Mouse (Mus musculus): ENCODE measurements around the gene Osbpl7.

GRCm38 (mm10) chr11:97074235-97074634, 23.8 kb downstream of the Osbpl7 start:
- no peak for TF ChIP-seq E2F4 (IDR thresholded peaks at IDR 0.05; ENCODE audit: insufficient read depth)
- TF ChIP-seq POLR2A (IDR thresholded peaks at IDR 0.05; ENCODE audit: insufficient read length, low read depth): no peak
- TF ChIP-seq TCF12 (IDR thresholded peaks at IDR 0.05; ENCODE audit: insufficient read depth, poor library complexity, severe bottlenecking): no peak
- no peak for TF ChIP-seq CEBPB (IDR thresholded peaks at IDR 0.05; ENCODE audit: insufficient read depth, poor library complexity, severe bottlenecking)
- TF ChIP-seq MYOD1 (IDR thresholded peaks at IDR 0.05; ENCODE audit: control insufficient read depth in 1 of 3, insufficient read length in 2 of 3, low read depth in 2 of 3): no peak
- TF ChIP-seq MAX (IDR thresholded peaks at IDR 0.05; ENCODE audit: low read depth): no peak
- no peak for TF ChIP-seq REST (IDR thresholded peaks at IDR 0.05; ENCODE audit: insufficient read depth, insufficient read length)
- no peak for TF ChIP-seq POLR2AphosphoS2 (IDR thresholded peaks at IDR 0.05; ENCODE audit: insufficient read length, low read depth)
- TF ChIP-seq MYOG (IDR thresholded peaks at IDR 0.05; ENCODE audit: control insufficient read depth in 1 of 3, insufficient read depth in 1 of 3, insufficient read length in 2 of 3, low read depth in 2 of 3): no peak
- TF ChIP-seq SRF (IDR thresholded peaks at IDR 0.05; ENCODE audit: control insufficient read depth, insufficient read length, low read depth): no peak
- TF ChIP-seq TCF3 (IDR thresholded peaks at IDR 0.05; ENCODE audit: insufficient read length, low read depth): no peak
- TF ChIP-seq USF1 (IDR thresholded peaks at IDR 0.05; ENCODE audit: low read depth): no peak

Data from myocyte (in vitro differentiated cells).